In genomic region chr11:115631505-115631890, GRCm38 (mm10) we compare ENCODE assay signal across 9 mouse cellular contexts. TPM values are rescaled to one million over a fixed set of nuclear protein-coding genes. Genes with fewer than 3 reads are reported as not detected.
DNase-seq lines count a peak whose midpoint lies in the region; ATAC-seq and TF ChIP-seq lines count a peak whose summit lies in the region.
"Had no signal": no experiment of that assay in that cellular context is flagged by ENCODE, and none has a peak within 500 bp of the region (broad histone marks: within the 10 kb centered on the region; RNA-seq: fewer than 3 reads in every experiment).

No protein-coding gene starts in this region.

- no peak for TF ChIP-seq EP300 in ES-Bruce4 (IDR thresholded peaks at IDR 0.05; ENCODE audit: insufficient read depth, low read depth, low read length)

- ATAC-seq in hindbrain, embryonic 12.5 days (ENCODE audit: low FRiP score) = no peak
- no peak for ATAC-seq in kidney, postnatal 0 days (replicated peaks; ENCODE audit: low FRiP score, low read depth)
- no peak for ATAC-seq in midbrain, postnatal 0 days (ENCODE audit: low FRiP score)
- ATAC-seq in monocyte, adult 5-6 weeks (replicated peaks; ENCODE audit: insufficient number of reproducible peaks, low FRiP score, low TSS enrichment, poor library complexity, severe bottlenecking) = no peak

- H3K4me1 ChIP-seq in hindbrain, embryonic 10.5 days (replicated peaks) = peaks cover 20% of the 10 kb centered on the region
- H3K4me1 ChIP-seq in hindbrain, embryonic 12.5 days = peaks cover 10% of the 10 kb centered on the region
- H3K4me1 ChIP-seq in ES-Bruce4 (ENCODE audit: control insufficient read depth, insufficient read depth, low read length) = peaks cover 2% of the 10 kb centered on the region
- no peaks in the 10 kb centered on the region for H3K4me1 ChIP-seq in kidney, postnatal 0 days (replicated peaks; ENCODE audit: insufficient read depth, low read length)
- H3K4me1 ChIP-seq in midbrain, postnatal 0 days (ENCODE audit: insufficient read depth, low read length) = peaks cover 4% of the 10 kb centered on the region

- no peaks in the 10 kb centered on the region for H3K9me3 ChIP-seq in hindbrain, embryonic 10.5 days
- no peaks in the 10 kb centered on the region for H3K9me3 ChIP-seq in hindbrain, embryonic 12.5 days (replicated peaks)
- no peaks in the 10 kb centered on the region for H3K9me3 ChIP-seq in ES-Bruce4 (replicated peaks; ENCODE audit: control insufficient read depth, insufficient read depth, low read length, poor library complexity, severe bottlenecking)
- no peaks in the 10 kb centered on the region for H3K9me3 ChIP-seq in kidney, postnatal 0 days (replicated peaks; ENCODE audit: low read length)
- H3K9me3 ChIP-seq in midbrain, postnatal 0 days (ENCODE audit: low read length) = no peaks in the 10 kb centered on the region

- H3K4me3 ChIP-seq in hindbrain, embryonic 10.5 days = no peak overlapping the region
- no peak overlapping the region for H3K4me3 ChIP-seq in hindbrain, embryonic 12.5 days
- H3K4me3 ChIP-seq in ES-Bruce4 (ENCODE audit: low read depth, low read length) = peak overlapping the region; percentile 42; the same call in 1 of the 2 replicates
- no peak overlapping the region for H3K4me3 ChIP-seq in kidney, postnatal 0 days (replicated peaks; ENCODE audit: low read depth, low read length)
- H3K4me3 ChIP-seq in midbrain, postnatal 0 days (ENCODE audit: low read depth, low read length) = no peak overlapping the region
- H3K4me3 ChIP-seq: erythroblast, embryonic 14.5 days had no signal

- peak; percentile 49 for DNase-seq in hindbrain, embryonic 10.5 days (ENCODE audit: low spot score)
- peak; percentile 42 for DNase-seq in c-Kit-positive CD71-positive TER-119-positive erythroid progenitor cells, embryonic 14.5 days (ENCODE audit: low spot score)
- peak; percentile 58 for DNase-seq in kidney, postnatal 0 days (ENCODE audit: low spot score)
- no peak for DNase-seq in midbrain, postnatal 0 days (ENCODE audit: low spot score)
- DNase-seq in ovary, postnatal 36 days (ENCODE audit: low spot score) = no peak

- 25% methylated on average over 3 of the region's 3 CpGs for WGBS in hindbrain, embryonic 10.5 days
- WGBS in hindbrain, embryonic 12.5 days = 19% methylated on average over 3 of the region's 3 CpGs
- 24% methylated on average over 3 of the region's 3 CpGs for WGBS in kidney, postnatal 0 days
- 17% methylated on average over 3 of the region's 3 CpGs for WGBS in midbrain, postnatal 0 days

- H3K4me2 ChIP-seq in hindbrain, embryonic 12.5 days (replicated peaks) = no peak overlapping the region
- H3K4me2 ChIP-seq in kidney, postnatal 0 days (ENCODE audit: low read length) = no peak overlapping the region
- no peak overlapping the region for H3K4me2 ChIP-seq in midbrain, postnatal 0 days (ENCODE audit: low read depth, low read length, poor library complexity, severe bottlenecking)

- H3K36me3 ChIP-seq in hindbrain, embryonic 10.5 days = no peaks in the 10 kb centered on the region
- no peaks in the 10 kb centered on the region for H3K36me3 ChIP-seq in hindbrain, embryonic 12.5 days
- H3K36me3 ChIP-seq in ES-Bruce4 (ENCODE audit: control insufficient read depth, insufficient read depth, low read length, poor library complexity, severe bottlenecking) = no peaks in the 10 kb centered on the region
- H3K36me3 ChIP-seq in kidney, postnatal 0 days (ENCODE audit: insufficient read depth, low read length) = no peaks in the 10 kb centered on the region
- no peaks in the 10 kb centered on the region for H3K36me3 ChIP-seq in midbrain, postnatal 0 days (ENCODE audit: insufficient read depth, low read length)

- TF ChIP-seq CTCF in ES-Bruce4 (IDR thresholded peaks at IDR 0.05; ENCODE audit: low read depth, low read length) = peak; percentile 51
- peak; percentile 70 for TF ChIP-seq CTCF in kidney, postnatal 0 days (IDR thresholded peaks at IDR 0.05; ENCODE audit: low read depth)
- peak; percentile 67 for TF ChIP-seq CTCF in midbrain, postnatal 0 days (IDR thresholded peaks at IDR 0.05)

- H3K27ac ChIP-seq in hindbrain, embryonic 10.5 days = no peak overlapping the region
- H3K27ac ChIP-seq in hindbrain, embryonic 12.5 days = no peak overlapping the region
- H3K27ac ChIP-seq in ES-Bruce4 (ENCODE audit: insufficient read depth, low read length) = peak overlapping the region; percentile 95
- H3K27ac ChIP-seq in kidney, postnatal 0 days = no peak overlapping the region
- no peak overlapping the region for H3K27ac ChIP-seq in midbrain, postnatal 0 days (ENCODE audit: low read depth, low read length)

- no peak overlapping the region for H3K9ac ChIP-seq in hindbrain, embryonic 12.5 days
- H3K9ac ChIP-seq in ES-Bruce4 (ENCODE audit: low read depth, poor library complexity, severe bottlenecking) = peak overlapping the region; percentile 62
- no peak overlapping the region for H3K9ac ChIP-seq in kidney, postnatal 0 days (ENCODE audit: low read depth, low read length)
- no peak overlapping the region for H3K9ac ChIP-seq in midbrain, postnatal 0 days (replicated peaks; ENCODE audit: low read length, poor library complexity, severe bottlenecking)

- no peaks in the 10 kb centered on the region for H3K27me3 ChIP-seq in hindbrain, embryonic 10.5 days (ENCODE audit: insufficient read depth, poor library complexity, severe bottlenecking)
- no peaks in the 10 kb centered on the region for H3K27me3 ChIP-seq in hindbrain, embryonic 12.5 days
- H3K27me3 ChIP-seq in ES-Bruce4 (ENCODE audit: control insufficient read depth, insufficient read depth, low read length, poor library complexity, severe bottlenecking) = no peaks in the 10 kb centered on the region
- H3K27me3 ChIP-seq in kidney, postnatal 0 days (ENCODE audit: insufficient read depth, low read length) = no peaks in the 10 kb centered on the region
- H3K27me3 ChIP-seq in midbrain, postnatal 0 days (ENCODE audit: insufficient read depth, low read length) = no peaks in the 10 kb centered on the region

- no peak for TF ChIP-seq POLR2A in ES-Bruce4 (IDR thresholded peaks at IDR 0.05; ENCODE audit: insufficient read depth, low read length)

RNA-seq across cellular contexts. Expression of gene Slc25a19, which starts 3.4 kb away (rescaled TPM):
- polyA plus RNA-seq in hindbrain, embryonic 10.5 days (2016; fragmentation: Nextera tagmentation; extraction: Ambion mirVana) = 23.7 and 24.7 TPM in 2 replicates
- 24.7 and 26.5 TPM in 2 replicates for polyA plus RNA-seq in hindbrain, embryonic 12.5 days (2016; fragmentation: Nextera tagmentation; extraction: Ambion mirVana)
- polyA plus RNA-seq in ES-Bruce4 (2011; ENCODE audit: insufficient read depth, insufficient read length, low read depth, missing spikeins) = 34.7 and 35.8 TPM in 2 replicates
- 49.7 and 57.9 TPM in 2 replicates for polyA plus RNA-seq in kidney, postnatal 0 days (2015; fragmentation: Nextera tagmentation; extraction: Ambion mirVana)
- total RNA-seq in midbrain, postnatal 0 days (2014; rRNA removed) = 33.7 and 35.7 TPM in 2 replicates
- 44.9 and 49.6 TPM in 2 replicates for polyA plus RNA-seq in midbrain, postnatal 0 days (2015; fragmentation: Nextera tagmentation; extraction: Ambion mirVana)
- total RNA-seq in monocyte, adult 5-6 weeks (2017) = 14.2 to 23.5 TPM (median 15.3 TPM) in 3 replicates

RNA-seq across cellular contexts. Expression of gene Mif4gd, which starts 18.7 kb away (rescaled TPM):
- polyA plus RNA-seq in hindbrain, embryonic 10.5 days (2016; fragmentation: Nextera tagmentation; extraction: Ambion mirVana) = 16.3 and 20.6 TPM in 2 replicates
- polyA plus RNA-seq in hindbrain, embryonic 12.5 days (2016; fragmentation: Nextera tagmentation; extraction: Ambion mirVana) = 12.0 and 12.4 TPM in 2 replicates
- 50.4 and 55.0 TPM in 2 replicates for polyA plus RNA-seq in ES-Bruce4 (2011; ENCODE audit: insufficient read depth, insufficient read length, low read depth, missing spikeins)
- polyA plus RNA-seq in kidney, postnatal 0 days (2015; fragmentation: Nextera tagmentation; extraction: Ambion mirVana) = 57.3 and 61.6 TPM in 2 replicates
- 13.6 and 13.7 TPM in 2 replicates for total RNA-seq in midbrain, postnatal 0 days (2014; rRNA removed)
- 15.7 and 17.7 TPM in 2 replicates for polyA plus RNA-seq in midbrain, postnatal 0 days (2015; fragmentation: Nextera tagmentation; extraction: Ambion mirVana)
- total RNA-seq in monocyte, adult 5-6 weeks (2017) = 37.5 to 42.1 TPM (median 41.2 TPM) in 3 replicates

RNA-seq across cellular contexts. Expression of gene Gga3, which starts 27.6 kb away (rescaled TPM):
- 35.1 and 37.6 TPM in 2 replicates for polyA plus RNA-seq in hindbrain, embryonic 10.5 days (2016; fragmentation: Nextera tagmentation; extraction: Ambion mirVana)
- polyA plus RNA-seq in hindbrain, embryonic 12.5 days (2016; fragmentation: Nextera tagmentation; extraction: Ambion mirVana) = 30.3 and 33.7 TPM in 2 replicates
- polyA plus RNA-seq in ES-Bruce4 (2011; ENCODE audit: insufficient read depth, insufficient read length, low read depth, missing spikeins) = 69.3 and 79.4 TPM in 2 replicates
- 10.8 and 11.1 TPM in 2 replicates for polyA plus RNA-seq in kidney, postnatal 0 days (2015; fragmentation: Nextera tagmentation; extraction: Ambion mirVana)
- total RNA-seq in midbrain, postnatal 0 days (2014; rRNA removed) = 34.5 and 42.3 TPM in 2 replicates
- polyA plus RNA-seq in midbrain, postnatal 0 days (2015; fragmentation: Nextera tagmentation; extraction: Ambion mirVana) = 20.5 and 22.6 TPM in 2 replicates
- total RNA-seq in monocyte, adult 5-6 weeks (2017) = 32.1 to 47.8 TPM (median 37.8 TPM) in 3 replicates

RNA-seq across cellular contexts. Expression of gene Mrps7, which starts 27.8 kb away (rescaled TPM):
- polyA plus RNA-seq in hindbrain, embryonic 10.5 days (2016; fragmentation: Nextera tagmentation; extraction: Ambion mirVana) = 104 and 112 TPM in 2 replicates
- polyA plus RNA-seq in hindbrain, embryonic 12.5 days (2016; fragmentation: Nextera tagmentation; extraction: Ambion mirVana) = 86.0 and 86.6 TPM in 2 replicates
- 29.3 and 35.5 TPM in 2 replicates for polyA plus RNA-seq in ES-Bruce4 (2011; ENCODE audit: insufficient read depth, insufficient read length, low read depth, missing spikeins)
- 92.9 and 93.7 TPM in 2 replicates for polyA plus RNA-seq in kidney, postnatal 0 days (2015; fragmentation: Nextera tagmentation; extraction: Ambion mirVana)
- total RNA-seq in midbrain, postnatal 0 days (2014; rRNA removed) = 37.9 and 39.6 TPM in 2 replicates
- 77.8 and 81.8 TPM in 2 replicates for polyA plus RNA-seq in midbrain, postnatal 0 days (2015; fragmentation: Nextera tagmentation; extraction: Ambion mirVana)
- 20.4 to 30.1 TPM (median 20.7 TPM) in 3 replicates for total RNA-seq in monocyte, adult 5-6 weeks (2017)

Comparison
In these comparisons a context has a peak if more than half of its experiments do, and no peak if none do; other contexts are left out.
1. DNase-seq: peak in hindbrain, embryonic 10.5 days (single experiment), c-Kit-positive CD71-positive TER-119-positive erythroid progenitor cells, embryonic 14.5 days (single experiment) and kidney, postnatal 0 days (single experiment); none in midbrain, postnatal 0 days (single experiment) and ovary, postnatal 36 days (single experiment).
2. Peak in every context shown above with its lines, with median percentiles within 50 percentile points of each other: CTCF ChIP-seq.